Mouse (Mus musculus): ENCODE measurements around the gene Cep83.
"Not testable (repeated sequence)": the region's sequence is repeated elsewhere in the genome, so short reads cannot be mapped to it uniquely, and the experiment has no call there.

Cep83 gene

GRCm38 (mm10) chr10:94688420-94689175 lies at the start of gene Cep83:
Gene Cep83, plus strand, starts transcription at chr10:94688654.
- peak; percentile 94 for DNase-seq

GRCm38 (mm10) chr10:94639281-94639680 lies 49.2 kb upstream of the Cep83 start:
- no peak for DNase-seq

DNA sequence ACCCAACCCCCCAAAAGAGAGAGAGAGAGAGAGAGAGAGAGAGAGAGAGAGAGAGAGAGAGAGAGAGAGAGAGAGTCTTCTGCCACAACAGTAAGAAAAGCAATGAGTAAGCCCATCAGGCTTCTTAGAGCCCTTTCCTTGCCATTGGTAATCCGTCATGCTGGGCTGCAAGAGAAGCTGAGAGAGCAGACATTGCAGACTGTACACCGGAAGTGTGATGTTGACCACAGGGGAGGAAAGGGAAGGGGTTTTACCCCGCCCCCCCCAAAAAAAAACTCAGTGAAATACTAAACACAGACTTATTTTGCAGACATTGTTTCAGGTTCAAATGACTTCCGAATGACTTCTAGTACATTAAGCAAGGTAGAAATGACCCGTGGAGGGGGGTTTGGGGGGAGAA lies 48.4 kb upstream of the Cep83 start:
- no peak for DNase-seq

DNA sequence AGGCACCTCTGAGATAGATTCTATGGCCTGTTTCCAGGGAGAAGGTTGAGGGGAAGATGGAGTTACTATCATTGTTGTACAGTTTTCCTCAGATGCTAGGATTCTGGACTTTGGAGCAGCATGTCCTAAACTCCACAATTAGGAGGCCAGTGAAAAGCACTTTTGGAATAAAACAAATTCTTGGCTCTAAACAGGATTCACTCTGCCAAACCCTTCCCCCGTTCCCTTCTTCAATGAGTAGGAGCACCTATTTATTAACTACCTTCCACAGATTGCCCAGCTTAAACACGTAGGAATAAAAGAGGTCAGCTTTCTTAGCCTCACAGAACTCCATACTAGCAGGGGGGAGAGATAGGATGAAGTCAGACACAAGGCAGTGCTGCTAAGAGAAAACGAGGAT lies 24.4 kb upstream of the Cep83 start:
- no peak for DNase-seq

- DNase-seq, result no peak
Observed at GRCm38 (mm10) chr10:94664455-94664854, 24.0 kb upstream of the Cep83 start.

GRCm38 (mm10) chr10:94668147-94668546 lies 20.3 kb upstream of the Cep83 start:
- no peak for DNase-seq

- DNase-seq, result peak; percentile 78
Observed at GRCm38 (mm10) chr10:94687801-94688419, 544 bp upstream of the Cep83 start.

- DNase-seq, result no peak
Observed at GRCm38 (mm10) chr10:94689176-94689510, 689 bp downstream of the Cep83 start.

DNA sequence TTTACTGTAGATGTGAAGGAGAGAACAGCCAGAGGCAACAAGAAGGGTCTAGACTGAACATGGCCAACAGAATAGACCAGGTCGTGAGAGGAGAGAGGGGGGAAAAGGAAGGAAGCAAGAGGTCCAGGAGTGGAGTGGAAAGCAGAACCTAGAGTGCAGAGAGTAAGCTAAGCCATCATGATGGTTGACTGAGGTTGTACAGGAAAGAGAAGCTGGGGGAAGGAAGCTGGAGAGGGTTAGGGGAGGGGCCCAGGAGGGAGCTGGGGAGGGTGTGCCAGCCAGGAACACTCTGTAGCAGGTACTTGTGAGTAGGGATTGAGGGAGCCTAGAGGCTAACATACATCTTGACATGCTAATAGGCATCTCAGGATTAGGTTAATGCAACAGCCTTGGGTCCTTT lies 1.9 kb downstream of the Cep83 start:
- DNase-seq, result peak; percentile 12

- no peak for DNase-seq
Observed at GRCm38 (mm10) chr10:94692163-94692562, 3.7 kb downstream of the Cep83 start.

- no peak for DNase-seq
Observed at GRCm38 (mm10) chr10:94705643-94706258, 17.3 kb downstream of the Cep83 start.

DNA sequence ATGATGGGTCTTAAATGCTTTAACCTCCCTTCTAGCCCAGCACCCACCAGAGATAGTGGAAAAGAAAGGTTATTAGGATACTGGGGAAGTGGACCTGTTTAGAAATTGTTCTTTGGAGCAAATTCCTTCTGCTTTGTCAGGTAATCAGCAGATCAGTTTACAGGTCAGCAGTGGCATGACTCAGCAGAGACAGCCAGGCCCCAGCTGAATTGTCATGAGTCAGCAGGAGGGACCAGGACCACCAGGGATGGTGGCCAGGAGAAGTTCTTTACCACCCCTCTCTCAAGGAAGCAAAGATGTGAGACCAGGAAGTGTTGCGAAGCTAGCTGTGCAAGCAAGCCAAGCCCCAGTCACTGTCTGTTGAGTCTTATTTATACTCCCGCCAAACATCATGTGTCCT lies 18.2 kb downstream of the Cep83 start:
- no peak for DNase-seq

- DNase-seq, result no peak
Observed at GRCm38 (mm10) chr10:94709622-94710319, 21.3 kb downstream of the Cep83 start.

GRCm38 (mm10) chr10:94710320-94710695 lies 21.9 kb downstream of the Cep83 start:
- DNase-seq, result no peak

DNA sequence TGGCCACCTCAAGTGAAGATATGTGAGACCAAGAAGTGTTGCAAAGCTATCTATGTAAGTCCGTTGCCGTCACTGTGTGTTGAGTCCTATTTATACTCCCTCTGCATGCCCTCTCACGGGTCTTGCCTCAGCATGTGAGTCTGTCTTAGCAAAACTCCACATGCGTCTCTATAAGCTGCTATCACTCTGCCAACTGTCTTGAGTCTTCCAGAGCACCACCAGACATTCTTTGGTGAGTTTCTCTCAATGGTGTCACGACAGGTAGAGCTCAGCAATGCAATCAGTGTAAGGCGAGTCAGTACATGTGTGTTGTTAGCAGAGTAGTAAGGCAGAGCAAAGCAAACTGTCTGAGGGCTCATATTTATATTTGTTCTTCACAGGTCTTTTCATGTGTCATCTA lies 31.8 kb downstream of the Cep83 start:
- no peak for DNase-seq

GRCm38 (mm10) chr10:94728053-94728452 lies 39.6 kb downstream of the Cep83 start:
- not testable (repeated sequence) for DNase-seq

DNA sequence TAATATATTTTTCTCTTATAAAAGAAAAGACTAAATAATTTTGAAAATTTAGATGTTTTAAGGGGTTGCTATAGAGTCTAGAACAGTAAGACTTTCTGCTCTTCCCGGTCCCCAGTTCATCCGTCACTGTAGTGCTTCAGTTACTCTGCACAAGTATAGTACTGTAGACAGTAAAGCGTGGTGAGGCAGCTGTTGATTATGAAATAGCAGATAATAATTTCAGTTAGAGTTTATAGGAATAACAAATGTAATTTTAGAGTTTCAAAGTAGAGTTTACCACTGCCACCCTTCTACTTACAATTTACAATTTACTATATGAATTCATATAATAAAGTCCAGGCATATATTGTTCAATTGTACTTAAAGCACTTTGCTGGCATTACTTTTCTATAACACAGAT lies 42.0 kb downstream of the Cep83 start:
- no peak for DNase-seq

- DNase-seq, result no peak
Observed at GRCm38 (mm10) chr10:94734829-94735228, 46.4 kb downstream of the Cep83 start.

- no peak for DNase-seq
Observed at GRCm38 (mm10) chr10:94740221-94740620, 51.8 kb downstream of the Cep83 start.

DNA sequence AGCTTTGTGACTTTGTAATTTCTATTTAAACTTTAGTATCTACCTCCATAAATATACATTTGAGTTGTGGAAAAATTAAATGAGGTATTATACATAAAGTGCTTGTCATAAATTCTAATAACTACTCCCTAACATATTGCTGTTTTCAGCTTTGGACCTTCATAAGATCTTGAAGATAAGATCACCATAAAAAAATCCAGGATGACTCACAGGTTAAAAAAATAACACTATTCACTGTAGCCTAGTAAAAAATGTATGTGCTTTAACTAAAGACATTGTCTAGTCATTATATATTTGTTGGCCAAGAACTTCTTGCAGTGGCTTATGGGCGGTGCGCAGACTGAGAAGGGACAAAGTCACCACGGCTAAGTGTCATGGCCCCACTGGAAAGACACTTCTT lies 53.0 kb downstream of the Cep83 start:
- DNase-seq, result no peak

GRCm38 (mm10) chr10:94747011-94747410 lies 58.6 kb downstream of the Cep83 start:
- no peak for DNase-seq

DNA sequence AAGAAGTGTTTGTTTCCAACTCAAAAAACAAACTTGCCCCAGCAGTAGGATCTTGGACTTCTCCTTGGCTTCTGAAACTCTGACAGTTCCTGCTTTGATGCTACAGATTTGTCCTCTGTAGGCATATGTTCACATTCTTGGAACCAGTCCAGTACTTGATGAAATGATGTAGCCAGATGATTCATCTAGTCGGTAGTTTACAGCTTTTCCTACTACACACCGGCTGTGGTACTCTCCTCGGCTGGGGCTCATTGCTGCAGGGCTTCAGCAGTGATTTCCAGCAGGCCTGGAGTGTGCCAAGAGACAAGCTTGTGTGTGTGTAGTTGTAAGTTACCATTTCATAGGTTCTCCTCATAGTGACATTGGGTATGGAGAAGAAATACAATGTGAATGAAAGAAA lies 83.0 kb downstream of the Cep83 start:
- DNase-seq, result no peak

DNA sequence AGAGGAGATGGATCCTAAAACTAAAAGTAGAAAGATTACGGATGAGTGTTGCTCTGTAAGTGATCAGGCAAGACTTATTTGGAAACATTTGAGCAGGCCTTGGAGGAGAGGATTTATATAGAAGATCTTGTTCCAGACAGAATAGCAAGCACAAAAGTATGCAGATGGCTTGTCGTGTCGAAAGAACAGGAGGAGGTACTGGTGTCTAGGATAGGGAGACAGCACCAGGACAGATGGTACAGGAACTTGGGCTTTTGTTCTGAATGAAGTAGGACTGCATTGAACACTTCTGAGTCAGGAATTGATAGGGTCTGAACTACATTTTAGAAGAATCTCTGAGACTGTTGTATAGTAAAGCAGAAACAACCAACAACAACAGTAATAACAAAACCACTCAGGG lies 89.1 kb downstream of the Cep83 start:
- no peak for DNase-seq

DNA sequence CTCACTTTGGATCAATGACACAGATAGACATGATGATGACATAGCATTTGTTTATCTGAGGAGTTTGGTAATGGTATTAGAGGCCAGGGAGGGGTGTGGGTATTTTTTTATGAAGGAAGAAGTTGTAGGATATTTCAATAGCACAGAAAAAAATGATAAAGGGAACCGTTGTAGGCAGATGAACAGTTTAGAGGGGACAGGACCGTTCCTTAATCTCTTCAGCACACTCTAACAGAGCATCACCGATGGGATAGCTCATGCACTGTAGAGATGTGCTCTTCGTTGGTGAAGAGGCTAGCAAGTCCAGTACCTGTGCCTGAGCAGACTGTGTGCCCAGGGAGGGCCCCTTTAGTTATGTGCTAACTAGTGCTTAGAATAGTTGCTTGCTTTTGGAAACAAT lies 90.9 kb downstream of the Cep83 start:
- no peak for DNase-seq

Measured in thymus, postnatal 14 days (tissue).